Mouse (Mus musculus) liver, embryonic 15.5 days (tissue): ENCODE data around the gene Muc4. TPM values are rescaled to one million over a fixed set of nuclear protein-coding genes. Genes with fewer than 3 reads are reported as not detected.

Experiments
- ATAC-seq: fragments of 200-750 bp; cut with Nextera tagmentation; 2 replicates; pipeline ENCODE4 v1.8.0; 2017; ENCODE audit warnings: moderate number of reproducible peaks, mild to moderate bottlenecking, moderate library complexity; ENCODE audit not compliant: insufficient read depth
- H3K27ac ChIP-seq: fragments of 300-500 bp; sonication (generic); replicated peaks from 2 replicates; pipeline ENCODE4 v1.5.1; 2015; ENCODE audit warnings: mild to moderate bottlenecking, inconsistent platforms
- H3K27me3 ChIP-seq: fragments of 300-500 bp; sonication (generic); 2 replicates; pipeline ENCODE4 v1.6.1; 2015; ENCODE audit warnings: mild to moderate bottlenecking, inconsistent platforms
- H3K36me3 ChIP-seq: fragments of 300-500 bp; sonication (generic); replicated peaks from 2 replicates; pipeline ENCODE4 v1.6.1; 2015; ENCODE audit warnings: moderate library complexity, mild to moderate bottlenecking, inconsistent platforms
- H3K4me1 ChIP-seq: fragments of 300-500 bp; sonication (generic); replicated peaks from 2 replicates; pipeline ENCODE4 v1.6.1; 2015; ENCODE audit warnings: inconsistent platforms
- H3K4me2 ChIP-seq: fragments of 300-500 bp; sonication (generic); 2 replicates; pipeline ENCODE4 v1.6.1; 2015; ENCODE audit warnings: moderate library complexity, mild to moderate bottlenecking, inconsistent platforms
- H3K4me3 ChIP-seq: fragments of 300-500 bp; sonication (generic); replicated peaks from 2 replicates; pipeline ENCODE4 v1.5.1; 2015; ENCODE audit warnings: mild to moderate bottlenecking, inconsistent platforms
- H3K9ac ChIP-seq: fragments of 300-500 bp; sonication (generic); 2 replicates; pipeline ENCODE4 v1.6.1; 2015; ENCODE audit warnings: moderate library complexity, mild to moderate bottlenecking, inconsistent platforms
- H3K9me3 ChIP-seq: fragments of 300-500 bp; sonication (generic); replicated peaks from 2 replicates; pipeline ENCODE4 v1.6.1; 2016; ENCODE audit warnings: inconsistent platforms
- WGBS: fragments of 180-500 bp; shearing (Covaris S2); methylation state at CpG from one replicate; pipeline ENCODE4 v1.1.7; 2015; ENCODE audit warnings: mixed read lengths; ENCODE audit not compliant: insufficient replicate concordance; 5-methylcytosine and 5-hydroxymethylcytosine counted together
- polyA plus RNA-seq: library from polyadenylated mRNA; unstranded; fragments of >200 nt; fragmentation: Nextera tagmentation; extraction: Ambion mirVana; gene quantifications from 2 replicates; pipeline ENCODE4 v1.2.1, GENCODE M21; 2015

The Muc4 gene
- 0.67 and 0.77 TPM in 2 replicates for polyA plus RNA-seq

GRCm38 (mm10) chr16:32735586-32735985 is at the start of gene Muc4:
Gene Muc4 (plus strand): TSS chr16:32735886.
- Histone ChIP-seq H3K27ac (no peak within 1 kb of the TSS), H3K27me3 (0 out of 2 replicates have a peak, but pooled peaks cover 3% of the 10 kb centered on the region)
- WGBS: 70% methylated on average over 2 of the region's 2 CpGs

GRCm38 (mm10) chr16:32685998-32686397 is 49.7 kb upstream of the Muc4 start:
- Histone ChIP-seq H3K36me3 (peaks cover 14% of the 10 kb centered on the region), H3K9ac (no peak overlapping the region), H3K9me3 (no peaks in the 10 kb centered on the region), H3K27ac (no peak overlapping the region), H3K4me2 (no peak overlapping the region), H3K4me1 (peaks cover 20% of the 10 kb centered on the region), H3K4me3 (no peak overlapping the region), H3K27me3 (no peaks in the 10 kb centered on the region)
- 59% methylated on average over 5 of the region's 5 CpGs for WGBS
- no peak for ATAC-seq

More at GRCm38 (mm10) chr16:32735586-32735985, at the start of gene Muc4:
- 0 out of 2 replicates have a peak, but pooled peaks cover 3% of the 10 kb centered on the region for H3K4me1 ChIP-seq
- no peak within 1 kb of the TSS for H3K4me3 ChIP-seq
- no peak for ATAC-seq
- H3K36me3 ChIP-seq: no peaks in the 10 kb centered on the region
- H3K4me2 ChIP-seq: no peak within 1 kb of the TSS
- no peaks in the 10 kb centered on the region for H3K9me3 ChIP-seq
- no peak within 1 kb of the TSS for H3K9ac ChIP-seq

- 57% methylated on average over 5 of the region's 5 CpGs for WGBS
- H3K27ac ChIP-seq: no peak overlapping the region
- H3K4me2 ChIP-seq: no peak overlapping the region
- no peaks in the 10 kb centered on the region for H3K9me3 ChIP-seq
- peaks cover 18% of the 10 kb centered on the region for H3K4me1 ChIP-seq
- H3K27me3 ChIP-seq: no peaks in the 10 kb centered on the region
- H3K36me3 ChIP-seq: peaks cover 11% of the 10 kb centered on the region
- no peak overlapping the region for H3K9ac ChIP-seq
- ATAC-seq: no peak
- no peak overlapping the region for H3K4me3 ChIP-seq
These were observed 48.5 kb upstream of the Muc4 start for GRCm38 (mm10) chr16:32687221-32687620.

- WGBS: 25% methylated on average over 4 of the region's 4 CpGs
- H3K9ac ChIP-seq: no peak overlapping the region
- H3K9me3 ChIP-seq: no peaks in the 10 kb centered on the region
- H3K4me3 ChIP-seq: no peak overlapping the region
- H3K4me1 ChIP-seq: peaks cover 18% of the 10 kb centered on the region
- H3K27me3 ChIP-seq: no peaks in the 10 kb centered on the region
- H3K4me2 ChIP-seq: no peak overlapping the region
- no peaks in the 10 kb centered on the region for H3K36me3 ChIP-seq
- peak overlapping the region; percentile 61 for H3K27ac ChIP-seq
- peak; percentile 72 for ATAC-seq
These were observed 46.9 kb upstream of the Muc4 start for GRCm38 (mm10) chr16:32688770-32689169.

GRCm38 (mm10) chr16:32689501-32689900 is 46.2 kb upstream of the Muc4 start:
- Histone ChIP-seq H3K4me3 (no peak overlapping the region), H3K9ac (no peak overlapping the region), H3K27me3 (no peaks in the 10 kb centered on the region), H3K36me3 (no peaks in the 10 kb centered on the region), H3K4me1 (peaks cover 18% of the 10 kb centered on the region), H3K27ac (peak overlapping the region; percentile 61), H3K4me2 (peak overlapping the region; percentile 1; the same call in 1 of the 2 replicates), H3K9me3 (no peaks in the 10 kb centered on the region)
- no peak for ATAC-seq
- 2% methylated on average over 9 of the region's 9 CpGs for WGBS

- Histone ChIP-seq H3K4me1 (peaks cover 15% of the 10 kb centered on the region), H3K27ac (no peak overlapping the region), H3K27me3 (no peaks in the 10 kb centered on the region), H3K36me3 (no peaks in the 10 kb centered on the region), H3K9ac (no peak overlapping the region), H3K4me3 (no peak overlapping the region), H3K9me3 (no peaks in the 10 kb centered on the region), H3K4me2 (no peak overlapping the region)
- 23% methylated on average over 7 of the region's 7 CpGs for WGBS
- ATAC-seq: no peak
These were observed 38.7 kb upstream of the Muc4 start for GRCm38 (mm10) chr16:32696841-32697464.

- WGBS: 88% methylated on average over 22 of the region's 22 CpGs
- peak; percentile 33 for ATAC-seq
These were observed 37.8 kb upstream of the Muc4 start for GRCm38 (mm10) chr16:32697665-32698446.

GRCm38 (mm10) chr16:32698550-32698949 is 37.1 kb upstream of the Muc4 start:
- WGBS: 17% methylated on average over 7 of the region's 7 CpGs
- H3K4me3 ChIP-seq: no peak overlapping the region
- H3K9ac ChIP-seq: no peak overlapping the region
- H3K36me3 ChIP-seq: no peaks in the 10 kb centered on the region
- H3K27ac ChIP-seq: no peak overlapping the region
- H3K4me2 ChIP-seq: no peak overlapping the region
- no peaks in the 10 kb centered on the region for H3K9me3 ChIP-seq
- no peaks in the 10 kb centered on the region for H3K27me3 ChIP-seq
- peaks cover 18% of the 10 kb centered on the region for H3K4me1 ChIP-seq
- no peak for ATAC-seq

More at GRCm38 (mm10) chr16:32697665-32698446, 37.8 kb upstream of the Muc4 start:
- Histone ChIP-seq H3K27me3 (no peaks in the 10 kb centered on the region), H3K4me1 (peaks cover 15% of the 10 kb centered on the region), H3K36me3 (no peaks in the 10 kb centered on the region), H3K4me2 (no peak overlapping the region), H3K4me3 (no peak overlapping the region), H3K27ac (no peak overlapping the region), H3K9ac (no peak overlapping the region), H3K9me3 (no peaks in the 10 kb centered on the region)

- H3K27me3 ChIP-seq: no peaks in the 10 kb centered on the region
- peaks cover 26% of the 10 kb centered on the region for H3K4me1 ChIP-seq
- ATAC-seq: peak; percentile 36; the same call in 1 of the 2 replicates
- no peaks in the 10 kb centered on the region for H3K9me3 ChIP-seq
- no peak overlapping the region for H3K4me2 ChIP-seq
- no peak overlapping the region for H3K9ac ChIP-seq
- H3K4me3 ChIP-seq: no peak overlapping the region
- 0 out of 2 replicates have a peak overlapping the region, but pooled peaks have one; percentile 42 for H3K27ac ChIP-seq
- H3K36me3 ChIP-seq: no peaks in the 10 kb centered on the region
- 49% methylated on average over 9 of the region's 9 CpGs for WGBS
These were observed 32.3 kb upstream of the Muc4 start for GRCm38 (mm10) chr16:32703312-32703912.

GRCm38 (mm10) chr16:32705606-32706005 is 30.1 kb upstream of the Muc4 start:
- Histone ChIP-seq H3K27me3 (no peaks in the 10 kb centered on the region), H3K9me3 (no peaks in the 10 kb centered on the region), H3K4me1 (peaks cover 22% of the 10 kb centered on the region), H3K36me3 (no peaks in the 10 kb centered on the region), H3K9ac (no peak overlapping the region), H3K27ac (no peak overlapping the region), H3K4me3 (no peak overlapping the region), H3K4me2 (no peak overlapping the region)
- no peak for ATAC-seq
- WGBS: 95% methylated on average over 3 of the region's 3 CpGs
